Mouse (Mus musculus): ENCODE data around the gene Gdpd3. TPM values are rescaled to one million over a fixed set of nuclear protein-coding genes. Genes with fewer than 3 reads are reported as not detected.

Gdpd3 gene
- polyA plus RNA-seq, 1 experiment: 3.6 TPM

DNA sequence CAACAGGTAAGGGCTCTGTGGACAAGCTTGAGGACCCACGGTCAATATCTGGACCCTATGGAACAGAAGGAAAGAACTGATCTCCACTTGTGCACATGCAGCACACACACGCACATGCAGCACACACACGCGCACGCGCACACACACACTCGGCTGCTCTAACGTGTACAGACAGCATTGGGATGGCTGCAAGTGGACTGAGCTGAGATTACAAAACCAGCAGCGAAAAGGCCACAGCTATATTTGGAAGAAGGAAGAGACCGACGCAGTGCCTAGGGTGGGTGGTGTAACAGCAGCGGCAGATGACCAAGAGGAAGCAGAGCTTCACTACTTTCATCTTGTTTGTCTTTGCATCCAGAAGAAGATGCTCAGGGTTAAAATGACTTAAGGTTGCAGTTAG, 20.1 kb upstream of the Gdpd3 start:
- Histone ChIP-seq H3K9ac (ENCODE audit: low read depth, poor library complexity, severe bottlenecking) (no peak overlapping the region), H3K9me3 (replicated peaks; ENCODE audit: control insufficient read depth, insufficient read depth, low read length, poor library complexity, severe bottlenecking) (no peaks in the 10 kb centered on the region), H3K27ac (ENCODE audit: insufficient read depth, low read length) (no peak overlapping the region), H3K36me3 (ENCODE audit: control insufficient read depth, insufficient read depth, low read length, poor library complexity, severe bottlenecking) (no peaks in the 10 kb centered on the region), H3K4me1 (ENCODE audit: control insufficient read depth, insufficient read depth, low read length) (no peaks in the 10 kb centered on the region), H3K27me3 (ENCODE audit: control insufficient read depth, insufficient read depth, low read length, poor library complexity, severe bottlenecking) (no peaks in the 10 kb centered on the region), H3K4me3 (ENCODE audit: low read depth, low read length) (no peak overlapping the region)
- TF ChIP-seq EP300 (IDR thresholded peaks at IDR 0.05; ENCODE audit: insufficient read depth, low read depth, low read length) (no peak), CTCF (IDR thresholded peaks at IDR 0.05; ENCODE audit: low read depth, low read length) (no peak), POLR2A (IDR thresholded peaks at IDR 0.05; ENCODE audit: insufficient read depth, low read length) (no peak)

DNA sequence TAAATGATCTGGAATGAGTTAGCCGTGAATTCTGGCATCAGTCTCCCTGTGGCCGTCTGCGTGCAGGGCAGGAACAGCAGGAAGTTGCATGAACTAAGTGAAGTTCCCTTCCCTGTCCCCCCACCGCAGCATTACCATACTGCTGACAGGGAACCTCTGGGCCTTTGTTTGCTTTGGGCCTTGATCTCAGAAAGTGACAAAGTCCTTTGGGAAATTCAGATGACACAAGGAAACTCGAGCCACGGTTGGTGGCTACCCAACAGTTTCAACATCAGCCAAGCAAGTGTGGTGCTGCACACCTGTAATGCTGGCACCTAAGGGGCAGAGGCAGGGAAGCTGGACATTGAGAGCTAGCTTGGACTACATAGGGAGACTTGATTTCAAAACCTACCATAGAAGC, 19.3 kb upstream of the Gdpd3 start:
- Histone ChIP-seq H3K27ac (ENCODE audit: insufficient read depth, low read length) (no peak overlapping the region), H3K9ac (ENCODE audit: low read depth, poor library complexity, severe bottlenecking) (no peak overlapping the region)
- TF ChIP-seq CTCF (IDR thresholded peaks at IDR 0.05; ENCODE audit: low read depth, low read length) (no peak), POLR2A (IDR thresholded peaks at IDR 0.05; ENCODE audit: insufficient read depth, low read length) (no peak), EP300 (IDR thresholded peaks at IDR 0.05; ENCODE audit: insufficient read depth, low read depth, low read length) (no peak)

DNA sequence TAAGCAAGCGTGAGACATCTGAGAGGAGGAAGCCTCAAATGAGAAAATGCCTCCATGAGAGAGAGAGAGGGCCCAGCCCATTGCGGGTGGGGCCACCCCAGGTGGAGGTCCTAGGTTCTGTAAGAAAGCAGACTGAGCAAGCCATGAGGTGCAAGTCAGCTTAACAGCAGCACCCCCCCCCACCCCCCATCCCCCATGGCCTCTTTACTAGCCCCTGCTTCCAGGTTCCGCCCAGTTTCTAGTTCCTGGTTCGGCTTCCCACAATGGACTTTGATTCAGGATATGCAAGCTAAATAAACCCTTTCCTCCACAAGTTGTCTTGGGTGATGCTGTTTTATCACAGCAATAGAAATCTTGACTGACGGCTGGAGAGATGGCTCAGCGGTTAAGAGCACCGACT, 17.3 kb upstream of the Gdpd3 start:
- no peak for TF ChIP-seq POLR2A (IDR thresholded peaks at IDR 0.05; ENCODE audit: insufficient read depth, low read length)
- no peak overlapping the region for H3K9ac ChIP-seq (ENCODE audit: low read depth, poor library complexity, severe bottlenecking)
- no peak overlapping the region for H3K4me3 ChIP-seq (ENCODE audit: low read depth, low read length)
- no peaks in the 10 kb centered on the region for H3K4me1 ChIP-seq (ENCODE audit: control insufficient read depth, insufficient read depth, low read length)
- H3K27me3 ChIP-seq (ENCODE audit: control insufficient read depth, insufficient read depth, low read length, poor library complexity, severe bottlenecking): no peaks in the 10 kb centered on the region
- no peaks in the 10 kb centered on the region for H3K36me3 ChIP-seq (ENCODE audit: control insufficient read depth, insufficient read depth, low read length, poor library complexity, severe bottlenecking)
- H3K27ac ChIP-seq (ENCODE audit: insufficient read depth, low read length): no peak overlapping the region
- H3K9me3 ChIP-seq (replicated peaks; ENCODE audit: control insufficient read depth, insufficient read depth, low read length, poor library complexity, severe bottlenecking): no peaks in the 10 kb centered on the region

More for the DNA sequence above, 19.3 kb upstream of the Gdpd3 start:
- Histone ChIP-seq H3K4me3 (ENCODE audit: low read depth, low read length) (no peak overlapping the region), H3K4me1 (ENCODE audit: control insufficient read depth, insufficient read depth, low read length) (no peaks in the 10 kb centered on the region), H3K27me3 (ENCODE audit: control insufficient read depth, insufficient read depth, low read length, poor library complexity, severe bottlenecking) (no peaks in the 10 kb centered on the region), H3K36me3 (ENCODE audit: control insufficient read depth, insufficient read depth, low read length, poor library complexity, severe bottlenecking) (no peaks in the 10 kb centered on the region), H3K9me3 (replicated peaks; ENCODE audit: control insufficient read depth, insufficient read depth, low read length, poor library complexity, severe bottlenecking) (no peaks in the 10 kb centered on the region)

DNA sequence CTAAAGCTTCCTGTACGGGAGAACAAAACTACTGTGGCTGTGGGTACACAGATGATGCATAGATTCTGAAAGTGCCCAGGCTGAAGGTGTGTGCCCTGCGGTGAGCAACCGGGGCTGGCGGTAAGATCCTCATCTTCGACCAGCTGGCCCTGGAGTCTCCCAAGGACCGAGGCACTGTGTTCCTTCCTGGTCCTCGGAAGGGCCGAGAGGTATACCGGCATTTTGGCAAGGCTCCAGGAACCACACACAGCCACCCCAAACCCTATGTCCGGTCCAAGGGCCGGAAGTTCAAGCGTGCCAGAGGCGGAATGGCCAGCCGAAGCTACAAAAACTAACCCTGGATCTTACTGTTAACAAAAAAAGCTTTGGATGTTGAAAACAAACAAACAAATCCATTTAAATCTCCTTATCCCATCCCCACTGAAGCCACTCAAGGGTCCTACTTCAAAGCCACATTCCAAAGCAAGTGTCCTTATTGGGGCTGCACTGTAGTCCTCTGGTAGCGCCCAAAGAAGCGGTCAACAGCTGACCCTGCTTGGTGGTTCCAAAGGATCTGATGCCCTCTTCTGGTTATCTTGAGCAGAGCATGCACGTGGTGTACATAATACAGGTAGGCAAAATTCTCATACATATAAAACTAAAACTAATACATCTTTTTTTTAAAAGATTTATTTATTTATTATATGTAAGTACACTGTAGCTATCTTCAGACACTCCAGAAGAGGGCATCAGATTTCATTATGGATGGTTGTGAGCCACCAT, 16.4 kb upstream of the Gdpd3 start:
- H3K4me1 ChIP-seq (ENCODE audit: control insufficient read depth, insufficient read depth, low read length): no peaks in the 10 kb centered on the region
- H3K9me3 ChIP-seq (replicated peaks; ENCODE audit: control insufficient read depth, insufficient read depth, low read length, poor library complexity, severe bottlenecking): no peaks in the 10 kb centered on the region
- no peaks in the 10 kb centered on the region for H3K36me3 ChIP-seq (ENCODE audit: control insufficient read depth, insufficient read depth, low read length, poor library complexity, severe bottlenecking)
- no peak overlapping the region for H3K27ac ChIP-seq (ENCODE audit: insufficient read depth, low read length)
- H3K9ac ChIP-seq (ENCODE audit: low read depth, poor library complexity, severe bottlenecking): no peak overlapping the region
- TF ChIP-seq EP300 (IDR thresholded peaks at IDR 0.05; ENCODE audit: insufficient read depth, low read depth, low read length) (no peak), CTCF (IDR thresholded peaks at IDR 0.05; ENCODE audit: low read depth, low read length) (peak; percentile 46)
- H3K4me3 ChIP-seq (ENCODE audit: low read depth, low read length): no peak overlapping the region
- H3K27me3 ChIP-seq (ENCODE audit: control insufficient read depth, insufficient read depth, low read length, poor library complexity, severe bottlenecking): no peaks in the 10 kb centered on the region

DNA sequence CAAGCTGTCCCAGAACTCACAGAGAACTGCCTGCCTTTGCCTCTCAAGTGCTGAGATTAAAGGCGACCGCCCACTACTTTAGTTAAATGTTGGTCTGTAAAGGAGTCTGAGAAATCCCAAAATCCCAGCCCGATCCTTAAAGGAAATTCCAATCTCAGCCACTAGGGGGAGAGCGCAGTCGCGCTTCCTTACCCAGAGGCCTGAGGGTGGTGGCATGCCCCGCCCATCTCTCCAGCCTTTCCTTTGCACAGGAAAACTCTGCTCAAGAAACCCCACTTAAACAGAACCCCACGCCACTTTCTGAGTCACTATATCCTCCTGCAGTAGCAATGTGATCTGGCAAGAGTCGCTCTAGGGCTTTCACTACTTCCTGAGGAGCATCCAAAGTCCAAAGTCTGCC, 11.3 kb upstream of the Gdpd3 start:
- H3K27ac ChIP-seq (ENCODE audit: insufficient read depth, low read length): no peak overlapping the region
- no peaks in the 10 kb centered on the region for H3K9me3 ChIP-seq (replicated peaks; ENCODE audit: control insufficient read depth, insufficient read depth, low read length, poor library complexity, severe bottlenecking)
- H3K4me3 ChIP-seq (ENCODE audit: low read depth, low read length): no peak overlapping the region
- no peaks in the 10 kb centered on the region for H3K36me3 ChIP-seq (ENCODE audit: control insufficient read depth, insufficient read depth, low read length, poor library complexity, severe bottlenecking)
- TF ChIP-seq CTCF (IDR thresholded peaks at IDR 0.05; ENCODE audit: low read depth, low read length) (peak; percentile 71), EP300 (IDR thresholded peaks at IDR 0.05; ENCODE audit: insufficient read depth, low read depth, low read length) (no peak), POLR2A (IDR thresholded peaks at IDR 0.05; ENCODE audit: insufficient read depth, low read length) (no peak)
- H3K4me1 ChIP-seq (ENCODE audit: control insufficient read depth, insufficient read depth, low read length): peaks cover 2% of the 10 kb centered on the region
- peak overlapping the region; percentile 26; the same call in 1 of the 2 replicates for H3K9ac ChIP-seq (ENCODE audit: low read depth, poor library complexity, severe bottlenecking)
- H3K27me3 ChIP-seq (ENCODE audit: control insufficient read depth, insufficient read depth, low read length, poor library complexity, severe bottlenecking): no peaks in the 10 kb centered on the region

DNA sequence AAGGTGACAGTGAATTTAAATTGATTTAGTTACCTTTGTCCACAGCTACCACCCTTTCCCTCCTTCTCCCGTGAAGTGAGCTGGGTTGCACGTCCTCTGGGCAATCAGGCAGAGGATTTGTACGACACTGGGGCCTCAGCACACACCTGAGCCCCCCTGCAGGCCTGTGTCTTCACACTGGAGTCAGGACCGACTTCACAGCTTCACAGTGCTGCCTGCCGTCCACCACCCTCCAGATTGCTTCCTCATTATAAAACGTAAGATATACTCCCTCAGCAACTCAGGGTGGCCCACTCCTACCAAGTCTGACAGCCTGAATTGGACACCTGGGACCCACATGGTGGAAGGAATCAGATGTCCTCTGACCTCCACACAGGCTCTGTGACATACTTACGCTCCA, 7.6 kb upstream of the Gdpd3 start:
- no peak for TF ChIP-seq POLR2A (IDR thresholded peaks at IDR 0.05; ENCODE audit: insufficient read depth, low read length)
- TF ChIP-seq CTCF (IDR thresholded peaks at IDR 0.05; ENCODE audit: low read depth, low read length): no peak
- TF ChIP-seq EP300 (IDR thresholded peaks at IDR 0.05; ENCODE audit: insufficient read depth, low read depth, low read length): no peak
- Histone ChIP-seq H3K27me3 (ENCODE audit: control insufficient read depth, insufficient read depth, low read length, poor library complexity, severe bottlenecking) (no peaks in the 10 kb centered on the region), H3K4me3 (ENCODE audit: low read depth, low read length) (no peak overlapping the region), H3K9ac (ENCODE audit: low read depth, poor library complexity, severe bottlenecking) (no peak overlapping the region), H3K9me3 (replicated peaks; ENCODE audit: control insufficient read depth, insufficient read depth, low read length, poor library complexity, severe bottlenecking) (no peaks in the 10 kb centered on the region), H3K36me3 (ENCODE audit: control insufficient read depth, insufficient read depth, low read length, poor library complexity, severe bottlenecking) (0 out of 2 replicates have a peak, but pooled peaks cover 4% of the 10 kb centered on the region), H3K27ac (ENCODE audit: insufficient read depth, low read length) (no peak overlapping the region), H3K4me1 (ENCODE audit: control insufficient read depth, insufficient read depth, low read length) (peaks cover 4% of the 10 kb centered on the region)
